27 mouse cellular contexts compared by ENCODE assay signal in the genomic region with DNA sequence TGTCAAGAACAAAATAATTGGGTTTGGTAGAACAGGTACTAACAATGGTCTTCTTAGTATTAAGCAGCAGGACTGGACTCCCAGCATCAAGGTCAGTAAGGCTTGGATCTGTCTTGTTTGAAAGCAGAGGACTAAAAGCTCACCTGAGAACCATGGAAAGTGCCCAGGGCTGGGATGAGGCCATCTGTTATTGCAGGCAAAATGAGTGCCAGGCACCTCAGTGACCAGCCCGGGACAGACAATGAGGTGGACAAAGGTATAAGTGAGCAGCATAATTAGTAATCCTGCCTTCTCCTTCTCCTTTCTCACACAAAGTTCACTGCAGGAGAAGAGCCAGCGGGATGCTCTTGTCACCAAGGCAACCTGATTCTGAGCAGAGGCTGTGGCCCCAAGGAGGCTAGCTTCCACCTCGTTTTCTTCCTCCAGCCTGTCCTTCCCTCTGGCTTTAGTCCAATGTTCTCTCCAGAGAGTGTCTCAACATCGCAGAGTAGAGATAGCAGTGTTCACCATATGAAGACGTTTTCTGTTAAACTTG.
DNase-seq lines count a peak whose midpoint lies in the region; ATAC-seq and TF ChIP-seq lines count a peak whose summit lies in the region.
"Had no signal": no experiment of that assay in that cellular context is flagged by ENCODE, and none has a peak within 500 bp of the region (broad histone marks: within the 10 kb centered on the region; RNA-seq: fewer than 3 reads in every experiment).

No protein-coding gene starts in this region.

- ATAC-seq in forebrain, postnatal 0 days, result no peak
- ATAC-seq in midbrain, embryonic 15.5 days (replicated peaks), result no peak
- ATAC-seq in liver, embryonic 11.5 days (replicated peaks; ENCODE audit: low FRiP score), result no peak
- ATAC-seq: forebrain, embryonic 13.5 days; intestine, postnatal 0 days had no signal

- no peak overlapping the region for H3K9ac ChIP-seq in forebrain, postnatal 0 days
- no peak overlapping the region for H3K9ac ChIP-seq in midbrain, embryonic 15.5 days
- no peak overlapping the region for H3K9ac ChIP-seq in liver, embryonic 11.5 days (ENCODE audit: low read depth, low read length)
- H3K9ac ChIP-seq: embryonic facial prominence, embryonic 15.5 days; forebrain, embryonic 13.5 days; hindbrain, embryonic 12.5 days; lung, embryonic 15.5 days; midbrain, embryonic 12.5 days; neural tube, embryonic 13.5 days had no signal

- H3K4me2 ChIP-seq in forebrain, postnatal 0 days (ENCODE audit: low read depth), result no peak overlapping the region
- H3K4me2 ChIP-seq in midbrain, embryonic 15.5 days, result no peak overlapping the region
- no peak overlapping the region for H3K4me2 ChIP-seq in liver, embryonic 11.5 days
- H3K4me2 ChIP-seq: embryonic facial prominence, embryonic 15.5 days; forebrain, embryonic 13.5 days; heart, embryonic 11.5 days; hindbrain, embryonic 12.5 days; lung, embryonic 15.5 days; midbrain, embryonic 12.5 days; neural tube, embryonic 13.5 days had no signal

- H3K4me3 ChIP-seq in cerebellum, adult 2 months (replicated peaks; ENCODE audit: insufficient read depth, low read depth, low read length), result no peak overlapping the region
- H3K4me3 ChIP-seq in forebrain, postnatal 0 days (ENCODE audit: low read depth, low read length), result no peak overlapping the region
- H3K4me3 ChIP-seq in forebrain, embryonic 10.5 days, result no peak overlapping the region
- H3K4me3 ChIP-seq in midbrain, embryonic 15.5 days, result no peak overlapping the region
- H3K4me3 ChIP-seq in midbrain, embryonic 10.5 days, result no peak overlapping the region
- H3K4me3 ChIP-seq in liver, embryonic 11.5 days (ENCODE audit: low read depth, low read length), result no peak overlapping the region
- H3K4me3 ChIP-seq: embryonic facial prominence, embryonic 10.5 days; embryonic facial prominence, embryonic 15.5 days; forebrain, embryonic 13.5 days; gastrocnemius, adult 2 months; hindbrain, embryonic 12.5 days; lung, embryonic 15.5 days; midbrain, embryonic 12.5 days; myocyte; neural tube, embryonic 13.5 days had no signal

- H3K36me3 ChIP-seq in forebrain, postnatal 0 days (ENCODE audit: insufficient read depth), result no peaks in the 10 kb centered on the region
- H3K36me3 ChIP-seq in forebrain, embryonic 10.5 days (replicated peaks), result no peaks in the 10 kb centered on the region
- H3K36me3 ChIP-seq in midbrain, embryonic 15.5 days (replicated peaks), result no peaks in the 10 kb centered on the region
- H3K36me3 ChIP-seq in midbrain, embryonic 10.5 days, result no peaks in the 10 kb centered on the region
- H3K36me3 ChIP-seq in liver, embryonic 11.5 days (ENCODE audit: control insufficient read depth, insufficient read depth, low read length), result no peaks in the 10 kb centered on the region
- H3K36me3 ChIP-seq: embryonic facial prominence, embryonic 10.5 days; embryonic facial prominence, embryonic 15.5 days; G1E; hindbrain, embryonic 12.5 days; lung, embryonic 15.5 days; midbrain, embryonic 12.5 days; neural tube, embryonic 13.5 days had no signal

- H3K4me1 ChIP-seq in cerebellum, adult 2 months (ENCODE audit: control insufficient read depth, insufficient read depth, low read length), result peaks cover 3% of the 10 kb centered on the region
- H3K4me1 ChIP-seq in forebrain, postnatal 0 days (ENCODE audit: insufficient read depth), result no peaks in the 10 kb centered on the region
- H3K4me1 ChIP-seq in forebrain, embryonic 10.5 days, result peaks cover 7% of the 10 kb centered on the region
- peaks cover 5% of the 10 kb centered on the region; the same call in 1 of the 2 replicates for H3K4me1 ChIP-seq in midbrain, embryonic 15.5 days
- peaks cover 6% of the 10 kb centered on the region for H3K4me1 ChIP-seq in midbrain, embryonic 10.5 days
- no peaks in the 10 kb centered on the region for H3K4me1 ChIP-seq in liver, embryonic 11.5 days (replicated peaks; ENCODE audit: control insufficient read depth, insufficient read depth, low read length)
- H3K4me1 ChIP-seq: embryonic facial prominence, embryonic 10.5 days; embryonic facial prominence, embryonic 15.5 days; lung, embryonic 15.5 days had no signal

- no peaks in the 10 kb centered on the region for H3K9me3 ChIP-seq in forebrain, postnatal 0 days (ENCODE audit: low read length)
- no peaks in the 10 kb centered on the region for H3K9me3 ChIP-seq in forebrain, embryonic 10.5 days
- H3K9me3 ChIP-seq in midbrain, embryonic 15.5 days, result no peaks in the 10 kb centered on the region
- no peaks in the 10 kb centered on the region for H3K9me3 ChIP-seq in midbrain, embryonic 10.5 days (replicated peaks)
- H3K9me3 ChIP-seq in liver, embryonic 11.5 days (ENCODE audit: control insufficient read depth, low read length), result no peaks in the 10 kb centered on the region
- H3K9me3 ChIP-seq: embryonic facial prominence, embryonic 10.5 days; embryonic facial prominence, embryonic 15.5 days; forebrain, embryonic 13.5 days; hindbrain, embryonic 12.5 days; lung, embryonic 15.5 days; midbrain, embryonic 12.5 days; neural tube, embryonic 13.5 days had no signal

- no peaks in the 10 kb centered on the region for H3K27me3 ChIP-seq in cerebellum, adult 2 months (ENCODE audit: control insufficient read depth, insufficient read depth, low read length)
- H3K27me3 ChIP-seq in forebrain, postnatal 0 days (ENCODE audit: insufficient read depth, low read length), result no peaks in the 10 kb centered on the region
- H3K27me3 ChIP-seq in forebrain, embryonic 10.5 days (ENCODE audit: poor library complexity, severe bottlenecking), result no peaks in the 10 kb centered on the region
- H3K27me3 ChIP-seq in midbrain, embryonic 15.5 days (replicated peaks), result no peaks in the 10 kb centered on the region
- H3K27me3 ChIP-seq in midbrain, embryonic 10.5 days (ENCODE audit: low read depth, poor library complexity, severe bottlenecking), result no peaks in the 10 kb centered on the region
- no peaks in the 10 kb centered on the region for H3K27me3 ChIP-seq in liver, embryonic 11.5 days (replicated peaks; ENCODE audit: control insufficient read depth, insufficient read depth, low read length)
- H3K27me3 ChIP-seq: embryonic facial prominence, embryonic 15.5 days; forebrain, embryonic 13.5 days; hindbrain, embryonic 12.5 days; lung, embryonic 15.5 days; neural tube, embryonic 13.5 days had no signal

- TF ChIP-seq CTCF in cerebellum, adult 2 months (IDR thresholded peaks at IDR 0.05; ENCODE audit: borderline replicate concordance, insufficient read depth, low read depth, low read length), result no peak
- TF ChIP-seq CTCF in forebrain, postnatal 0 days (IDR thresholded peaks at IDR 0.05; ENCODE audit: low read depth), result no peak

- H3K27ac ChIP-seq in cerebellum, adult 2 months (ENCODE audit: insufficient read depth, low read length), result no peak overlapping the region
- no peak overlapping the region for H3K27ac ChIP-seq in forebrain, postnatal 0 days (ENCODE audit: low read depth, low read length)
- no peak overlapping the region for H3K27ac ChIP-seq in forebrain, embryonic 10.5 days
- 0 out of 2 replicates have a peak overlapping the region, but pooled peaks have one; percentile 10 for H3K27ac ChIP-seq in midbrain, embryonic 15.5 days
- H3K27ac ChIP-seq in midbrain, embryonic 10.5 days (replicated peaks), result no peak overlapping the region
- no peak overlapping the region for H3K27ac ChIP-seq in liver, embryonic 11.5 days (ENCODE audit: low read depth, low read length)
- H3K27ac ChIP-seq: embryonic facial prominence, embryonic 10.5 days; embryonic facial prominence, embryonic 15.5 days; forebrain, embryonic 13.5 days; gastrocnemius, adult 2 months; hindbrain, embryonic 12.5 days; lung, embryonic 15.5 days; midbrain, embryonic 12.5 days; neural tube, embryonic 13.5 days had no signal

- no peak for TF ChIP-seq POLR2A in cerebellum, adult 2 months (IDR thresholded peaks at IDR 0.05; ENCODE audit: borderline replicate concordance, insufficient read depth, low read length)

- WGBS in cerebellum, adult 2 months, result 9% methylated on average over 5 of the region's 5 CpGs
- WGBS in forebrain, postnatal 0 days, result 30% methylated on average over 5 of the region's 5 CpGs
- WGBS in forebrain, embryonic 10.5 days, result 42% methylated on average over 5 of the region's 5 CpGs
- WGBS in midbrain, embryonic 15.5 days, result 28% methylated on average over 5 of the region's 5 CpGs
- 43% methylated on average over 5 of the region's 5 CpGs for WGBS in midbrain, embryonic 10.5 days
- 69% methylated on average over 5 of the region's 5 CpGs for WGBS in liver, embryonic 11.5 days

- DNase-seq in cerebellum, adult 2 months, result peak; percentile 23 to 28
- no peak for DNase-seq in cerebellum, adult 11 months
- DNase-seq in forebrain, postnatal 0 days, result peak; percentile 17
- no peak for DNase-seq in forebrain, embryonic 10.5 days (ENCODE audit: extremely low spot score, low spot score)
- no peak for DNase-seq in midbrain, embryonic 10.5 days (ENCODE audit: low spot score)
- no peak for DNase-seq in liver, embryonic 11.5 days (ENCODE audit: low spot score)
- DNase-seq: adrenal gland, postnatal 10 days; gastrocnemius, adult 2 months; gastrocnemius, postnatal 36 days; heart, adult 18-20 months; heart, postnatal 36 days; kidney, adult 9 months; kidney, postnatal 10 days; layer of hippocampus, postnatal 36 days; thymus, postnatal 4 days had no signal

Comparison
In these comparisons a context has a peak if more than half of its experiments do, and no peak if none do; other contexts are left out.
1. DNase-seq: peak in cerebellum, adult 2 months (2 of 2) and forebrain, postnatal 0 days (single experiment); none in cerebellum, adult 11 months (single experiment), forebrain, embryonic 10.5 days (single experiment), midbrain, embryonic 10.5 days (single experiment) and liver, embryonic 11.5 days (single experiment).